In genomic region chr9:20830901-20831643, GRCm38 (mm10) we compare ENCODE assay signal across 8 mouse cellular contexts. TPM values are rescaled to one million over a fixed set of nuclear protein-coding genes. Genes with fewer than 3 reads are reported as not detected.
A peak's percentile ranks its signal among the peaks of the same experiment; 100 is the strongest.
DNase-seq lines count a peak whose midpoint lies in the region.

No protein-coding gene starts in this region.

- H3K36me3 ChIP-seq in midbrain, embryonic 10.5 days = no peaks in the 10 kb centered on the region

- peak overlapping the region; percentile 68 for H3K27ac ChIP-seq in midbrain, embryonic 10.5 days (replicated peaks)

- intact Hi-C loops in gastrocnemius, postnatal 14 days (cut with DNase I; ENCODE audit: low total_unique reads) = no loop called here

- peaks cover 6% of the 10 kb centered on the region for H3K4me1 ChIP-seq in midbrain, embryonic 10.5 days

- 16% methylated on average over 19 of the region's 19 CpGs for WGBS in midbrain, embryonic 10.5 days

- H3K27me3 ChIP-seq in midbrain, embryonic 10.5 days (ENCODE audit: low read depth, poor library complexity, severe bottlenecking) = peaks cover 16% of the 10 kb centered on the region

- no peaks in the 10 kb centered on the region for H3K9me3 ChIP-seq in midbrain, embryonic 10.5 days (replicated peaks)

- DNase-seq in adrenal gland, adult 2 months = peak; percentile 94
- peak; percentile 95 for DNase-seq in embryo, embryonic 10.5 days (ENCODE audit: low spot score)
- DNase-seq in gastrocnemius, postnatal 14 days = peak; percentile 98
- DNase-seq in induced T-regulatory cell, adult 2 months (ENCODE audit: low read depth) = peak; percentile 83
- peak; percentile 71 to 96 for DNase-seq in left cerebral cortex, adult 9 months (ENCODE audit: low spot score in 2 of 2)
- peak; percentile 92 for DNase-seq in midbrain, embryonic 10.5 days (ENCODE audit: low spot score)
- DNase-seq in right cerebral cortex, postnatal 4 days = peak; percentile 99
- DNase-seq in yolk sac, embryonic 10.5 days (ENCODE audit: low spot score) = peak; percentile 73

- 0 out of 2 replicates have a peak overlapping the region, but pooled peaks have one; percentile 12 for H3K4me3 ChIP-seq in midbrain, embryonic 10.5 days

RNA-seq across cellular contexts. Expression of gene Rdh8, which starts 12.8 kb away (rescaled TPM):
- total RNA-seq in adrenal gland, adult 2 months (2021) = not detected
- not detected in 2 replicates for polyA plus RNA-seq in adrenal gland, adult 2 months (2012; rRNA removed)
- total RNA-seq in gastrocnemius, postnatal 14 days (2021) = under 1 TPM in 1 of 2 experiments, not detected in 1; 0.22 TPM
- not detected in 2 replicates for polyA plus RNA-seq in midbrain, embryonic 10.5 days (2016; fragmentation: Nextera tagmentation; extraction: Ambion mirVana)

RNA-seq across cellular contexts. Expression of gene Col5a3, which starts 16.2 kb away (rescaled TPM):
- total RNA-seq in adrenal gland, adult 2 months (2021) = 100 to 1,000 TPM in 1 of 2 experiments, 10 to 100 TPM in 1; 78.4 to 293 TPM
- 108 and 110 TPM in 2 replicates for polyA plus RNA-seq in adrenal gland, adult 2 months (2012; rRNA removed)
- 10 to 100 TPM; 55.2 to 69.0 TPM for total RNA-seq in gastrocnemius, postnatal 14 days (2021)
- polyA plus RNA-seq in midbrain, embryonic 10.5 days (2016; fragmentation: Nextera tagmentation; extraction: Ambion mirVana) = 0.60 TPM in 2 replicates

RNA-seq across cellular contexts. Expression of gene A230050P20Rik, which starts 37.4 kb away (rescaled TPM):
- 10 to 100 TPM; 19.4 to 20.1 TPM for total RNA-seq in adrenal gland, adult 2 months (2021)
- 140 and 164 TPM in 2 replicates for polyA plus RNA-seq in adrenal gland, adult 2 months (2012; rRNA removed)
- 1 to 10 TPM; 3.3 to 3.4 TPM for total RNA-seq in gastrocnemius, postnatal 14 days (2021)
- polyA plus RNA-seq in midbrain, embryonic 10.5 days (2016; fragmentation: Nextera tagmentation; extraction: Ambion mirVana) = 0.69 and 0.87 TPM in 2 replicates

RNA-seq across cellular contexts. Expression of gene Angptl6, which starts 48.5 kb away (rescaled TPM):
- total RNA-seq in adrenal gland, adult 2 months (2021) = 1 to 10 TPM; 3.3 TPM
- 4.0 and 6.5 TPM in 2 replicates for polyA plus RNA-seq in adrenal gland, adult 2 months (2012; rRNA removed)
- 1 to 10 TPM; 3.5 to 4.1 TPM for total RNA-seq in gastrocnemius, postnatal 14 days (2021)
- polyA plus RNA-seq in midbrain, embryonic 10.5 days (2016; fragmentation: Nextera tagmentation; extraction: Ambion mirVana) = 5.5 and 5.9 TPM in 2 replicates

RNA-seq across cellular contexts. Expression of gene Ppan, which starts 56.9 kb away (rescaled TPM):
- total RNA-seq in adrenal gland, adult 2 months (2021) = 10 to 100 TPM; 27.6 to 44.4 TPM
- polyA plus RNA-seq in adrenal gland, adult 2 months (2012; rRNA removed) = 128 and 140 TPM in 2 replicates
- total RNA-seq in gastrocnemius, postnatal 14 days (2021) = 10 to 100 TPM in 1 of 2 experiments, 1 to 10 TPM in 1; 9.7 to 11.9 TPM
- 78.4 and 97.2 TPM in 2 replicates for polyA plus RNA-seq in midbrain, embryonic 10.5 days (2016; fragmentation: Nextera tagmentation; extraction: Ambion mirVana)

Comparison
In these comparisons a context has a peak if more than half of its experiments do, and no peak if none do; other contexts are left out.
1. Peak in every context shown above with its lines: DNase-seq, H3K4me3 ChIP-seq and H3K27ac ChIP-seq.
2. RNA of gene A230050P20Rik, which starts 37.4 kb away (total RNA-seq): 19.4 to 20.1 TPM in adrenal gland, adult 2 months; 3.3 to 3.4 TPM in gastrocnemius, postnatal 14 days; every median in the first group is over 4 times any median in the second.